Mouse (Mus musculus) heart, embryonic 16.5 days (tissue): ENCODE data around the gene Sinhcaf. TPM values are rescaled to one million over a fixed set of nuclear protein-coding genes. Genes with fewer than 3 reads are reported as not detected.

Experiments
- ATAC-seq: fragments of 200-750 bp; cut with Nextera tagmentation; replicated peaks from 2 replicates; pipeline ENCODE4 v1.8.0; 2017; ENCODE audit warnings: moderate number of reproducible peaks; ENCODE audit not compliant: insufficient read depth, low FRiP score; ENCODE audit errors: extremely low read depth
- H3K27ac ChIP-seq: fragments of 300-500 bp; sonication (generic); 2 replicates; pipeline ENCODE4 v1.5.1; 2014; ENCODE audit warnings: mild to moderate bottlenecking, low read length, control low read depth, moderate library complexity
- H3K27me3 ChIP-seq: fragments of 300-500 bp; sonication (generic); 2 replicates; pipeline ENCODE4 v1.6.1; 2014; ENCODE audit warnings: low read length, mixed read lengths; ENCODE audit not compliant: control insufficient read depth, insufficient read depth
- H3K36me3 ChIP-seq: fragments of 300-500 bp; sonication (generic); 2 replicates; pipeline ENCODE4 v1.6.1; 2014; ENCODE audit not compliant: control insufficient read depth, insufficient read depth
- H3K4me1 ChIP-seq: fragments of 300-500 bp; sonication (generic); 2 replicates; pipeline ENCODE4 v1.6.1; 2014; ENCODE audit warnings: low read length, mixed read lengths; ENCODE audit not compliant: control insufficient read depth, insufficient read depth
- H3K4me2 ChIP-seq: fragments of 300-500 bp; sonication (generic); 2 replicates; pipeline ENCODE4 v1.6.1; 2014; ENCODE audit warnings: low read depth, mild to moderate bottlenecking, control low read depth, low read length
- H3K4me3 ChIP-seq: fragments of 300-500 bp; sonication (generic); 2 replicates; pipeline ENCODE4 v1.5.1; 2014; ENCODE audit warnings: mild to moderate bottlenecking, control low read depth, low read length
- H3K9ac ChIP-seq: fragments of 300-500 bp; sonication (generic); 2 replicates; pipeline ENCODE4 v1.6.1; 2014; ENCODE audit warnings: low read length, control low read depth
- H3K9me3 ChIP-seq: fragments of 300-500 bp; sonication (generic); replicated peaks from 2 replicates; pipeline ENCODE4 v1.6.1; 2016; ENCODE audit warnings: low read length; ENCODE audit not compliant: control insufficient read depth
- WGBS: fragments of 180-500 bp; shearing (Covaris S2); extraction: QIAGEN DNeasy Blood & Tissue Kit; methylation state at CpG from one replicate; pipeline ENCODE4 v1.1.7; 2014; 5-methylcytosine and 5-hydroxymethylcytosine counted together
- polyA plus RNA-seq: library from polyadenylated mRNA; unstranded; fragments of >200 nt; fragmentation: Nextera tagmentation; extraction: Ambion mirVana; gene quantifications from 2 replicates; pipeline ENCODE4 v1.2.1, GENCODE M21; 2015

The Sinhcaf gene
- polyA plus RNA-seq, 1 experiment from 2014 or later = 56.3 TPM

- H3K4me1 ChIP-seq = no peaks in the 10 kb centered on the region
- ATAC-seq = no peak
- H3K27me3 ChIP-seq = no peaks in the 10 kb centered on the region
- H3K4me3 ChIP-seq = no peak overlapping the region
- H3K9me3 ChIP-seq = no peaks in the 10 kb centered on the region
- H3K36me3 ChIP-seq = no peaks in the 10 kb centered on the region
- H3K27ac ChIP-seq = no peak overlapping the region
- no peak overlapping the region for H3K4me2 ChIP-seq
- no peak overlapping the region for H3K9ac ChIP-seq
These were observed 9.6 kb upstream of the Sinhcaf start for GRCm38 (mm10) chr6:148955641-148956420.

- no peak for ATAC-seq
These were observed 676 bp upstream of the Sinhcaf start for GRCm38 (mm10) chr6:148946881-148947405.

GRCm38 (mm10) chr6:148945509-148946408 is 508 bp downstream of the Sinhcaf start:
- peaks cover 4% of the 10 kb centered on the region for H3K4me1 ChIP-seq
- H3K9me3 ChIP-seq = no peaks in the 10 kb centered on the region
- ATAC-seq = peak; percentile 5; the same call in 1 of the 2 replicates
- no peaks in the 10 kb centered on the region for H3K27me3 ChIP-seq
- peak overlapping the region; percentile 95 for H3K4me3 ChIP-seq
- under 1% methylated on average over 73 of the region's 75 CpGs for WGBS
- H3K27ac ChIP-seq = peak overlapping the region; percentile 93
- peak overlapping the region; percentile 92 for H3K9ac ChIP-seq
- peak overlapping the region; percentile 90 for H3K4me2 ChIP-seq
- no peaks in the 10 kb centered on the region for H3K36me3 ChIP-seq

More at GRCm38 (mm10) chr6:148946881-148947405, 676 bp upstream of the Sinhcaf start:
- Histone ChIP-seq H3K9me3 (no peaks in the 10 kb centered on the region), H3K36me3 (no peaks in the 10 kb centered on the region), H3K9ac (peak overlapping the region; percentile 69), H3K27me3 (no peaks in the 10 kb centered on the region), H3K27ac (peak overlapping the region; percentile 60), H3K4me3 (peak overlapping the region; percentile 95), H3K4me2 (peak overlapping the region; percentile 69), H3K4me1 (peaks cover 4% of the 10 kb centered on the region)
- 45% methylated on average over 11 of the region's 11 CpGs for WGBS

GRCm38 (mm10) chr6:148944767-148945508 is 1.3 kb downstream of the Sinhcaf start:
- Histone ChIP-seq H3K4me3 (peak overlapping the region; percentile 95), H3K36me3 (no peaks in the 10 kb centered on the region), H3K4me1 (peaks cover 4% of the 10 kb centered on the region), H3K27ac (peak overlapping the region; percentile 93), H3K9me3 (no peaks in the 10 kb centered on the region), H3K27me3 (no peaks in the 10 kb centered on the region), H3K9ac (peak overlapping the region; percentile 92), H3K4me2 (peak overlapping the region; percentile 90)
- ATAC-seq = peak; percentile 74
- under 1% methylated on average over 92 of the region's 92 CpGs for WGBS

- Histone ChIP-seq H3K27me3 (no peaks in the 10 kb centered on the region), H3K36me3 (no peaks in the 10 kb centered on the region), H3K27ac (peak overlapping the region; percentile 93), H3K4me2 (peak overlapping the region; percentile 90), H3K4me3 (peak overlapping the region; percentile 95), H3K9me3 (no peaks in the 10 kb centered on the region), H3K4me1 (peaks cover 4% of the 10 kb centered on the region), H3K9ac (peak overlapping the region; percentile 92)
- under 1% methylated on average over 30 of the region's 30 CpGs for WGBS
- no peak for ATAC-seq
These were observed 1.9 kb downstream of the Sinhcaf start for GRCm38 (mm10) chr6:148944344-148944766.

- no peak overlapping the region for H3K27ac ChIP-seq
- no peaks in the 10 kb centered on the region for H3K9me3 ChIP-seq
- H3K27me3 ChIP-seq = no peaks in the 10 kb centered on the region
- no peak for ATAC-seq
- H3K4me2 ChIP-seq = peak overlapping the region; percentile 90
- H3K36me3 ChIP-seq = no peaks in the 10 kb centered on the region
- peak overlapping the region; percentile 95 for H3K4me3 ChIP-seq
- H3K9ac ChIP-seq = peak overlapping the region; percentile 92
- peaks cover 4% of the 10 kb centered on the region for H3K4me1 ChIP-seq
- WGBS = 23% methylated on average over 3 of the region's 3 CpGs
These were observed 2.6 kb downstream of the Sinhcaf start for GRCm38 (mm10) chr6:148943695-148944094.

- Histone ChIP-seq H3K9ac (no peak overlapping the region), H3K4me2 (no peak overlapping the region), H3K4me1 (peaks cover 7% of the 10 kb centered on the region), H3K36me3 (no peaks in the 10 kb centered on the region), H3K9me3 (no peaks in the 10 kb centered on the region), H3K27me3 (no peaks in the 10 kb centered on the region), H3K4me3 (no peak overlapping the region), H3K27ac (no peak overlapping the region)
- 80% methylated on average over 4 of the region's 4 CpGs for WGBS
- no peak for ATAC-seq
These were observed 3.9 kb downstream of the Sinhcaf start for GRCm38 (mm10) chr6:148942406-148942805.

- no peak overlapping the region for H3K4me2 ChIP-seq
- peaks cover 7% of the 10 kb centered on the region for H3K4me1 ChIP-seq
- H3K36me3 ChIP-seq = no peaks in the 10 kb centered on the region
- H3K27ac ChIP-seq = no peak overlapping the region
- no peak overlapping the region for H3K4me3 ChIP-seq
- no peaks in the 10 kb centered on the region for H3K27me3 ChIP-seq
- ATAC-seq = no peak
- no peaks in the 10 kb centered on the region for H3K9me3 ChIP-seq
- WGBS = 67% methylated on average over 5 of the region's 5 CpGs
- no peak overlapping the region for H3K9ac ChIP-seq
These were observed 4.4 kb downstream of the Sinhcaf start for GRCm38 (mm10) chr6:148941880-148942279.
